Mouse (Mus musculus): ENCODE data around the gene Hlcs. TPM values are rescaled to one million over a fixed set of nuclear protein-coding genes. Genes with fewer than 3 reads are reported as not detected.

The Hlcs gene
- polyA plus RNA-seq, 1 experiment = 3.5 TPM

GRCm38 (mm10) chr16:94168655-94169545, 144.5 kb downstream of the Hlcs start:
- TF ChIP-seq CTCF (IDR thresholded peaks at IDR 0.05; ENCODE audit: control insufficient read depth, insufficient read depth, insufficient replicate concordance, low read depth, low read length) (no peak), POLR2A (IDR thresholded peaks at IDR 0.05; ENCODE audit: control insufficient read depth, low read depth, low read length) (no peak)
- no peak overlapping the region for H3K27ac ChIP-seq (ENCODE audit: control insufficient read depth, insufficient read depth, low read depth, low read length)
- H3K4me1 ChIP-seq (ENCODE audit: control insufficient read depth, insufficient read depth, low read length) = no peaks in the 10 kb centered on the region
- no peak overlapping the region for H3K4me3 ChIP-seq (ENCODE audit: control insufficient read depth, low read depth, low read length)
- H3K27me3 ChIP-seq (ENCODE audit: control insufficient read depth, insufficient read depth, low read length) = no peaks in the 10 kb centered on the region
- no peaks in the 10 kb centered on the region for H3K36me3 ChIP-seq (ENCODE audit: control insufficient read depth, insufficient read depth, low read length)

- H3K27ac ChIP-seq (ENCODE audit: control insufficient read depth, insufficient read depth, low read depth, low read length) = no peak overlapping the region
- no peaks in the 10 kb centered on the region for H3K36me3 ChIP-seq (ENCODE audit: control insufficient read depth, insufficient read depth, low read length)
- H3K4me1 ChIP-seq (ENCODE audit: control insufficient read depth, insufficient read depth, low read length) = no peaks in the 10 kb centered on the region
- H3K27me3 ChIP-seq (ENCODE audit: control insufficient read depth, insufficient read depth, low read length) = no peaks in the 10 kb centered on the region
- H3K4me3 ChIP-seq (ENCODE audit: control insufficient read depth, low read depth, low read length) = no peak overlapping the region
- no peak for TF ChIP-seq CTCF (IDR thresholded peaks at IDR 0.05; ENCODE audit: control insufficient read depth, insufficient read depth, insufficient replicate concordance, low read depth, low read length)
- TF ChIP-seq POLR2A (IDR thresholded peaks at IDR 0.05; ENCODE audit: control insufficient read depth, low read depth, low read length) = no peak
Measured at GRCm38 (mm10) chr16:94164978-94165377, 148.4 kb downstream of the Hlcs start.

GRCm38 (mm10) chr16:94164236-94164635, 149.1 kb downstream of the Hlcs start:
- Histone ChIP-seq H3K36me3 (ENCODE audit: control insufficient read depth, insufficient read depth, low read length) (no peaks in the 10 kb centered on the region), H3K4me1 (ENCODE audit: control insufficient read depth, insufficient read depth, low read length) (no peaks in the 10 kb centered on the region), H3K27me3 (ENCODE audit: control insufficient read depth, insufficient read depth, low read length) (no peaks in the 10 kb centered on the region), H3K27ac (ENCODE audit: control insufficient read depth, insufficient read depth, low read depth, low read length) (no peak overlapping the region), H3K4me3 (ENCODE audit: control insufficient read depth, low read depth, low read length) (no peak overlapping the region)
- TF ChIP-seq CTCF (IDR thresholded peaks at IDR 0.05; ENCODE audit: control insufficient read depth, insufficient read depth, insufficient replicate concordance, low read depth, low read length) = no peak
- no peak for TF ChIP-seq POLR2A (IDR thresholded peaks at IDR 0.05; ENCODE audit: control insufficient read depth, low read depth, low read length)

- H3K27me3 ChIP-seq (ENCODE audit: control insufficient read depth, insufficient read depth, low read length) = no peaks in the 10 kb centered on the region
- no peaks in the 10 kb centered on the region for H3K36me3 ChIP-seq (ENCODE audit: control insufficient read depth, insufficient read depth, low read length)
- H3K4me1 ChIP-seq (ENCODE audit: control insufficient read depth, insufficient read depth, low read length) = no peaks in the 10 kb centered on the region
- no peak overlapping the region for H3K4me3 ChIP-seq (ENCODE audit: control insufficient read depth, low read depth, low read length)
- no peak for TF ChIP-seq CTCF (IDR thresholded peaks at IDR 0.05; ENCODE audit: control insufficient read depth, insufficient read depth, insufficient replicate concordance, low read depth, low read length)
- TF ChIP-seq POLR2A (IDR thresholded peaks at IDR 0.05; ENCODE audit: control insufficient read depth, low read depth, low read length) = no peak
- H3K27ac ChIP-seq (ENCODE audit: control insufficient read depth, insufficient read depth, low read depth, low read length) = no peak overlapping the region
Measured at GRCm38 (mm10) chr16:94163051-94163450, 150.3 kb downstream of the Hlcs start.

- Histone ChIP-seq H3K4me1 (ENCODE audit: control insufficient read depth, insufficient read depth, low read length) (no peaks in the 10 kb centered on the region), H3K4me3 (ENCODE audit: control insufficient read depth, low read depth, low read length) (no peak overlapping the region), H3K36me3 (ENCODE audit: control insufficient read depth, insufficient read depth, low read length) (no peaks in the 10 kb centered on the region), H3K27ac (ENCODE audit: control insufficient read depth, insufficient read depth, low read depth, low read length) (no peak overlapping the region), H3K27me3 (ENCODE audit: control insufficient read depth, insufficient read depth, low read length) (no peaks in the 10 kb centered on the region)
- TF ChIP-seq POLR2A (IDR thresholded peaks at IDR 0.05; ENCODE audit: control insufficient read depth, low read depth, low read length) (no peak), CTCF (IDR thresholded peaks at IDR 0.05; ENCODE audit: control insufficient read depth, insufficient read depth, insufficient replicate concordance, low read depth, low read length) (no peak)
Measured at GRCm38 (mm10) chr16:94162000-94162399, 151.4 kb downstream of the Hlcs start.

GRCm38 (mm10) chr16:94157819-94158218, 155.6 kb downstream of the Hlcs start:
- no peak overlapping the region for H3K4me3 ChIP-seq (ENCODE audit: control insufficient read depth, low read depth, low read length)
- no peaks in the 10 kb centered on the region for H3K27me3 ChIP-seq (ENCODE audit: control insufficient read depth, insufficient read depth, low read length)
- H3K36me3 ChIP-seq (ENCODE audit: control insufficient read depth, insufficient read depth, low read length) = no peaks in the 10 kb centered on the region
- H3K27ac ChIP-seq (ENCODE audit: control insufficient read depth, insufficient read depth, low read depth, low read length) = no peak overlapping the region
- no peak for TF ChIP-seq POLR2A (IDR thresholded peaks at IDR 0.05; ENCODE audit: control insufficient read depth, low read depth, low read length)
- TF ChIP-seq CTCF (IDR thresholded peaks at IDR 0.05; ENCODE audit: control insufficient read depth, insufficient read depth, insufficient replicate concordance, low read depth, low read length) = no peak
- no peaks in the 10 kb centered on the region for H3K4me1 ChIP-seq (ENCODE audit: control insufficient read depth, insufficient read depth, low read length)

- no peaks in the 10 kb centered on the region for H3K4me1 ChIP-seq (ENCODE audit: control insufficient read depth, insufficient read depth, low read length)
- H3K27ac ChIP-seq (ENCODE audit: control insufficient read depth, insufficient read depth, low read depth, low read length) = no peak overlapping the region
- no peak for TF ChIP-seq POLR2A (IDR thresholded peaks at IDR 0.05; ENCODE audit: control insufficient read depth, low read depth, low read length)
- TF ChIP-seq CTCF (IDR thresholded peaks at IDR 0.05; ENCODE audit: control insufficient read depth, insufficient read depth, insufficient replicate concordance, low read depth, low read length) = no peak
- no peaks in the 10 kb centered on the region for H3K27me3 ChIP-seq (ENCODE audit: control insufficient read depth, insufficient read depth, low read length)
- no peak overlapping the region for H3K4me3 ChIP-seq (ENCODE audit: control insufficient read depth, low read depth, low read length)
- H3K36me3 ChIP-seq (ENCODE audit: control insufficient read depth, insufficient read depth, low read length) = no peaks in the 10 kb centered on the region
Measured at GRCm38 (mm10) chr16:94155041-94155653, 158.2 kb downstream of the Hlcs start.
